Mouse (Mus musculus) ES-CJ7 (cell line): ENCODE measurements at regions not wholly inside any gene's neighbourhood (a gene's known extent, or its start where the extent isn't known, plus 50 kb on each side); places are given as distances from the start of the nearest gene placed in this dataset.

ENCODE experiments used
- DNase-seq: peaks from one replicate; pipeline ENCODE4 v3.0.0; 2011; ENCODE audit warnings: low read depth, low spot score

DNA sequence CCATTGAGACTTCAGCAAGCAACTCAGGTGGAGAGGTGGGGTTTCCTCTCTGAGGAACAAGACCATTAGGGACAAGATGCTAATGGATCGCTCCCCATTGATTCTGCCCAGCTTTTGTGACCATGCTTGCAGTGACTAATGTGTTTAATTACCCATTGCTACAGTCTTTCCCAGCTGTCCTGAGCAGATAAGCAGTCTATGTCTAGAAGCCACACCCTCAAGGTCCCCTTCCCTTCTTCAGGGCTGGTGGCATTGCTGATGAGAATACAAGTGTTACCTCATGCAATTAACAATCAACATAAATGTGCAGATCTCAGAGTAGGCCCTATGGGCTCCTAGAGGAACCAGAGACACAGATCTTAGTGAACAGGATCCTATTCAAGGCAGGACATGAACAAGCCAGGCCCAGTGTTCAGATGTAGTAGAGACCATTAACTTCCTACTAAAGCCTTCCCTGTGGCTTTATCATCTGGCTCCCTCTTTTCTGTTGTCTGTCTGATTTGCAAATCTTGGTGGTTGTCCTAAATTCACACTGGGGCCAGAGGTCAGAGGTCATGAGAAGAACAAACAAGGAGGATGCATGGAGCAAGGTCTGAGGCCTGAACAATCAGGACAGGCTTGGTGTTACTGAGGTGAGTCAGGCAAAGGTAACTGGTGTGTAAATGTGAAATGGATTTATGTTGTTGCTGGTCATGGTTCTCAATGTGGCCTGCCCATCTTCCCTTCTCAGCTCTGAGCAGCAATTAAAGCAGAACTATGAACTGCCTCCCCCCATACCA, 56.8 kb downstream of the Odc1 start:
- no peak for DNase-seq

DNA sequence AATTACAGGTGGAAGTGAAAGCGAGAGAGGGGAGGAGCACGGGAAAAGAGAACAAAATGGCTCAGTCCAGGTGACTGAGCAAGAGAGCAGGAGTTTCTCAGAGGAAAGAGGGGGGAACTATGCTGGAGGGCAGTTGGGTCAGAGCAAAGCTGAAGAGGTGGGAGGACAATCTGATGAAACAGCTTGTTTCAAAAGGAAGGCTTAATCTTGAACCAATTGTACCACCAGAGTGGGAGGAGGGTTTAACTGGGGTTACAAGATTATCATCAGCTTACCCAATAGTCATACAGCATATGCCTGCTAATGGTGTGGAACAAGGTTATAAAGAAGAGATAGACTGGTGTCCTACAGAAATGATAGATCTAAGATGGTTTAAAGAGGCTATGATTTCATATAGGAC, 59.0 kb downstream of the Odc1 start:
- no peak for DNase-seq

GRCm38 (mm10) chr12:17610384-17610783, 65.8 kb downstream of the Odc1 start:
- DNase-seq: no peak

GRCm38 (mm10) chr12:17611988-17612387, 67.4 kb downstream of the Odc1 start:
- DNase-seq: no peak

GRCm38 (mm10) chr12:17618300-17618699, 72.4 kb upstream of the Hpcal1 start:
- no peak for DNase-seq

DNA sequence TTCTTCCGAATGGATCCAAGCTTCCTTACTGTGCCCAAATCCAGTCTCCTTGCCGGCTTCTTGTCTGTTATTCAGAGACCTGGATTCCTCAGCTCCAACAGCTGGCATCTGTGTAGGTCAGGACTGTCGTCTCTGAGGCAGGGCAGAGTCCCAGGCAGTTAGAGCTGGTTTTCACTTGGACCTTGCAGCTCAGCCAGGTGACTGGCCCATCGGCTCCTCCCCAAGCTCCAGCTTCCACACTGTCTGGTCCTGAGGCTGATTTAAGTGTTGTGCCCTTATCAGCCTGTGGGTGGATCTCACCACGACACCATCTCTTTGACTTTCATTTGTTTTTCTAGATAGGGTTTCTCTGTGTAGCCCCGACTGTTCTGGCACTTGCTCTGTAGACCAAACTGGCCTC, 70.4 kb upstream of the Hpcal1 start:
- peak; percentile 16 for DNase-seq

DNA sequence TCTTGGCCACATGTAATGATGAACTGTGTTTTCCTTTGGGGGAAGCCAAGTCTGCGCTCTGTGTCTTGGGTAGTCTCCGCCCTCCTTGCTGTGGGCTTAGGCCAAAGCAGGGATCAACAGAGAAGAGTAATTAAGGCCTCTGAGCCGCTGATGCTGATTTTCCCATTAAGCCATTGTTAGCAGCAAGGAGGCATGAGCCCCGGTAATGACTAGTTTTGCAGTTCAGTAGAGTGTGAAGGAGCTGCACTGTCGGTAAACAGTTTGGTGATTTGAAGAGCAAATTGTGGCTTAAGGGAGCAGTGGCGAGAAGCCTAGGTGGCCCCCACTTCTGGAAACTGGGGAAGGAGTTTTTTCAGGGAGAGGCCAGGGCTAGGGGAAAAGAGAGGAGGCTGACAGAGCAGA, 69.2 kb upstream of the Hpcal1 start:
- DNase-seq: no peak

GRCm38 (mm10) chr12:17622509-17623005, 68.1 kb upstream of the Hpcal1 start:
- DNase-seq: no peak

GRCm38 (mm10) chr12:17626043-17626442, 64.6 kb upstream of the Hpcal1 start:
- no peak for DNase-seq

DNA sequence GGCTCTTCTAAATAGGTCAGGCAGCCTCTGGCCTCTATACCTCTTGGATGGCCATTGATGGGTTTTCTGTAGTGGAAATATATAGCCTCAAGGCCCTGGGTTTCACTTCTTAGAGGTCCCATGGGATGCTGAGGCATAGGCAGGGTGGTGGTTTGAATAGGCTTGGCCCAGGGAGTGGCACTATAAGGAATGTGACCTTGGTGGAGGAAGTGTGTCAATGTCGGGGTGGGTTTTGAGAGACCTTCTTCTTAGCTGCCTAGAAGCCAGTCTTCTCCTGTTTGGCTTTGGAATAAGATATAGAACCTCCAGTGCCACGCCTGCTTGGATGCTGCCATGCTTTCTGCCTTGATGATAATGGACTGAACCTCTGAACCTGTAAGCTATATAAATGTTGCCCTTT, 59.5 kb upstream of the Hpcal1 start:
- peak; percentile 26 for DNase-seq

GRCm38 (mm10) chr12:17636146-17636545, 54.5 kb upstream of the Hpcal1 start:
- DNase-seq: no peak

GRCm38 (mm10) chr12:17636590-17636989, 54.1 kb upstream of the Hpcal1 start:
- no peak for DNase-seq
